Mouse (Mus musculus): Measurements from ENCODE around the gene 2010005H15Rik. TPM values are rescaled to one million over a fixed set of nuclear protein-coding genes. Genes with fewer than 3 reads are reported as not detected.
A peak's percentile ranks its signal among the peaks of the same experiment; 100 is the strongest.
"Not testable (repeated sequence)": the region's sequence is repeated elsewhere in the genome, so short reads cannot be mapped to it uniquely, and the experiment has no call there.

The 2010005H15Rik gene
- not detected in 2 replicates for polyA plus RNA-seq (2015; fragmentation: Nextera tagmentation; extraction: Ambion mirVana)

- ATAC-seq; H3K4me1 ChIP-seq (ENCODE audit: control insufficient read depth, insufficient read depth, low read length); H3K36me3 ChIP-seq (ENCODE audit: control insufficient read depth, insufficient read depth, low read length); H3K27ac ChIP-seq (ENCODE audit: low read length); H3K4me3 ChIP-seq (ENCODE audit: low read depth, low read length); H3K27me3 ChIP-seq (ENCODE audit: control insufficient read depth, insufficient read depth, low read depth, low read length); H3K9ac ChIP-seq (ENCODE audit: low read depth, low read length); H3K9me3 ChIP-seq (replicated peaks; ENCODE audit: control insufficient read depth, low read length, poor library complexity, severe bottlenecking); H3K4me2 ChIP-seq (ENCODE audit: low read length): not testable (repeated sequence)
- WGBS = 91% methylated on average over 6 of the region's 7 CpGs
Measured at GRCm38 (mm10) chr16:36221168-36221567, at the start of gene 2010005H15Rik. TSS of gene 2010005H15Rik (plus strand) at chr16:36221468.

GRCm38 (mm10) chr16:36176108-36176507 lies 45.2 kb upstream of the 2010005H15Rik start:
- H3K36me3 ChIP-seq (ENCODE audit: control insufficient read depth, insufficient read depth, low read length) = no peaks in the 10 kb centered on the region

GRCm38 (mm10) chr16:36179910-36180309 lies 41.4 kb upstream of the 2010005H15Rik start:
- H3K4me2 ChIP-seq (ENCODE audit: low read length) = no peak overlapping the region
- H3K4me1 ChIP-seq (ENCODE audit: control insufficient read depth, insufficient read depth, low read length) = no peaks in the 10 kb centered on the region
- H3K9ac ChIP-seq (ENCODE audit: low read depth, low read length) = no peak overlapping the region
- H3K36me3 ChIP-seq (ENCODE audit: control insufficient read depth, insufficient read depth, low read length) = no peaks in the 10 kb centered on the region
- no peak overlapping the region for H3K4me3 ChIP-seq (ENCODE audit: low read depth, low read length)
- no peak for ATAC-seq
- H3K27me3 ChIP-seq (ENCODE audit: control insufficient read depth, insufficient read depth, low read depth, low read length) = no peaks in the 10 kb centered on the region
- H3K27ac ChIP-seq (ENCODE audit: low read length) = no peak overlapping the region
- no peaks in the 10 kb centered on the region for H3K9me3 ChIP-seq (replicated peaks; ENCODE audit: control insufficient read depth, low read length, poor library complexity, severe bottlenecking)
- 81% methylated on average over 2 of the region's 2 CpGs for whole genome bisulfite sequencing

More at GRCm38 (mm10) chr16:36176108-36176507, 45.2 kb upstream of the 2010005H15Rik start:
- H3K27me3 ChIP-seq (ENCODE audit: control insufficient read depth, insufficient read depth, low read depth, low read length) = no peaks in the 10 kb centered on the region
- no peak overlapping the region for H3K27ac ChIP-seq (ENCODE audit: low read length)
- H3K9ac ChIP-seq (ENCODE audit: low read depth, low read length) = no peak overlapping the region
- H3K4me2 ChIP-seq (ENCODE audit: low read length) = no peak overlapping the region
- H3K4me1 ChIP-seq (ENCODE audit: control insufficient read depth, insufficient read depth, low read length) = no peaks in the 10 kb centered on the region
- H3K9me3 ChIP-seq (replicated peaks; ENCODE audit: control insufficient read depth, low read length, poor library complexity, severe bottlenecking) = no peaks in the 10 kb centered on the region
- H3K4me3 ChIP-seq (ENCODE audit: low read depth, low read length) = no peak overlapping the region
- no peak for ATAC-seq

DNA sequence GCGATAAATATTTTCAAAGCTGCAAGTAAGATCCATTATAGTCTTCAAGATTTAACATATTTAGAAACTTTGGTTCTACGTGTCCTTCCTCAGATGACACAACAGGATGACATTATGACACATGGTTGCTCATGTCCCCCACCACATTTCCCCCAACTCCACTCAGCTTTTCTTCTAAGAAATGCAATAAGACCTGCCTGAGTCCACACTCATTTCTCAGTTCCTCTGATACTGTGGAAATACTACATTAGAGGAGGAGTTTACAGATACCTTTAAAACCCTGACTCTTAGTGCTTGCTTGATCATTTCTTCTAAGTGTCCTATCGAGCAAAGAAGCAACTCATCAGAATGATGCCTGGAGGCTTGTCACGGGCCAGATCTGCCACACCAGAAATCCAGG lies 37.4 kb upstream of the 2010005H15Rik start, which contains the start of gene Gm5483:
TSS of gene Gm5483 (plus strand) at position 301 of the 400 bp plus-strand sequence.
- H3K4me2 ChIP-seq (ENCODE audit: low read length); ATAC-seq; H3K9me3 ChIP-seq (replicated peaks; ENCODE audit: control insufficient read depth, low read length, poor library complexity, severe bottlenecking); H3K27me3 ChIP-seq (ENCODE audit: control insufficient read depth, insufficient read depth, low read depth, low read length); H3K4me3 ChIP-seq (ENCODE audit: low read depth, low read length); H3K27ac ChIP-seq (ENCODE audit: low read length); H3K36me3 ChIP-seq (ENCODE audit: control insufficient read depth, insufficient read depth, low read length); H3K9ac ChIP-seq (ENCODE audit: low read depth, low read length); H3K4me1 ChIP-seq (ENCODE audit: control insufficient read depth, insufficient read depth, low read length): not testable (repeated sequence)
- WGBS = 91% methylated on average over 4 of the region's 4 CpGs

GRCm38 (mm10) chr16:36199226-36199625 lies 22.0 kb upstream of the 2010005H15Rik start:
- no peaks in the 10 kb centered on the region for H3K27me3 ChIP-seq (ENCODE audit: control insufficient read depth, insufficient read depth, low read depth, low read length)
- H3K4me1 ChIP-seq (ENCODE audit: control insufficient read depth, insufficient read depth, low read length) = no peaks in the 10 kb centered on the region
- no peaks in the 10 kb centered on the region for H3K36me3 ChIP-seq (ENCODE audit: control insufficient read depth, insufficient read depth, low read length)
- ATAC-seq = no peak
- WGBS = 31% methylated on average over 19 of the region's 19 CpGs
- H3K4me2 ChIP-seq (ENCODE audit: low read length) = peak overlapping the region; percentile 34; the same call in 1 of the 2 replicates
- no peaks in the 10 kb centered on the region for H3K9me3 ChIP-seq (replicated peaks; ENCODE audit: control insufficient read depth, low read length, poor library complexity, severe bottlenecking)
- no peak overlapping the region for H3K27ac ChIP-seq (ENCODE audit: low read length)
- no peak overlapping the region for H3K9ac ChIP-seq (ENCODE audit: low read depth, low read length)
- H3K4me3 ChIP-seq (ENCODE audit: low read depth, low read length) = no peak overlapping the region

GRCm38 (mm10) chr16:36203846-36204245 lies 17.4 kb upstream of the 2010005H15Rik start:
- Histone ChIP-seq H3K4me3 (ENCODE audit: low read depth, low read length) (no peak overlapping the region), H3K27ac (ENCODE audit: low read length) (no peak overlapping the region), H3K4me2 (ENCODE audit: low read length) (no peak overlapping the region), H3K9me3 (replicated peaks; ENCODE audit: control insufficient read depth, low read length, poor library complexity, severe bottlenecking) (no peaks in the 10 kb centered on the region), H3K9ac (ENCODE audit: low read depth, low read length) (no peak overlapping the region), H3K4me1 (ENCODE audit: control insufficient read depth, insufficient read depth, low read length) (no peaks in the 10 kb centered on the region), H3K27me3 (ENCODE audit: control insufficient read depth, insufficient read depth, low read depth, low read length) (no peaks in the 10 kb centered on the region), H3K36me3 (ENCODE audit: control insufficient read depth, insufficient read depth, low read length) (no peaks in the 10 kb centered on the region)
- 86% methylated on average over 5 of the region's 5 CpGs for WGBS
- ATAC-seq = no peak

DNA sequence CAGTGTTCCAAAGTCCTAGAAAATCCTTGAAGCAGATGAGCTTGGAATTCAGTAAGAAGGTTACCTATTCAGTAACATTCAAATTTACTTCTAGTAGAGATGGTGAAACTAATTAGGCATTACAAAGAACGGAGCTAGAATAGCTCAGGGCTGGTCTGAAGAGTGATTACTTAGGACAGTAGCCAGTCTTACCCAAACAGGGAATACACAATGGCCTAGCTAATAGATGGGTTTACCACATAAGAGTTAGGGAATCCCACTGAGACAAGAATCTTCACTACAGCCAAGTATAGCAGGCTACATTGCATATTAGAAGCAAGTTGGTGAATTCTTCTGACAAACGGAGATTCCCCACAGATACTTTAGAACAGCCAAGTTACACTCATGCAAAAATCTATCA lies 15.6 kb upstream of the 2010005H15Rik start:
- not testable (repeated sequence) for H3K9ac ChIP-seq (ENCODE audit: low read depth, low read length); H3K9me3 ChIP-seq (replicated peaks; ENCODE audit: control insufficient read depth, low read length, poor library complexity, severe bottlenecking); H3K4me1 ChIP-seq (ENCODE audit: control insufficient read depth, insufficient read depth, low read length); H3K27ac ChIP-seq (ENCODE audit: low read length); H3K27me3 ChIP-seq (ENCODE audit: control insufficient read depth, insufficient read depth, low read depth, low read length); H3K4me2 ChIP-seq (ENCODE audit: low read length); ATAC-seq; H3K4me3 ChIP-seq (ENCODE audit: low read depth, low read length); H3K36me3 ChIP-seq (ENCODE audit: control insufficient read depth, insufficient read depth, low read length)
- 52% methylated on average over 2 of the region's 2 CpGs for WGBS

- Histone ChIP-seq H3K9ac (ENCODE audit: low read depth, low read length) (no peak within 1 kb of the TSS), H3K9me3 (replicated peaks; ENCODE audit: control insufficient read depth, low read length, poor library complexity, severe bottlenecking) (no peaks in the 10 kb centered on the region), H3K4me1 (ENCODE audit: control insufficient read depth, insufficient read depth, low read length) (no peaks in the 10 kb centered on the region), H3K36me3 (ENCODE audit: control insufficient read depth, insufficient read depth, low read length) (no peaks in the 10 kb centered on the region), H3K4me3 (ENCODE audit: low read depth, low read length) (no peak within 1 kb of the TSS), H3K27ac (ENCODE audit: low read length) (no peak within 1 kb of the TSS), H3K27me3 (ENCODE audit: control insufficient read depth, insufficient read depth, low read depth, low read length) (no peaks in the 10 kb centered on the region), H3K4me2 (ENCODE audit: low read length) (no peak within 1 kb of the TSS)
- no peak for ATAC-seq
- 86% methylated on average over 2 of the region's 2 CpGs for WGBS
Measured at GRCm38 (mm10) chr16:36209967-36210453, 11.3 kb upstream of the 2010005H15Rik start, which contains the start of gene Gm5416. TSS of gene Gm5416 (plus strand) at chr16:36210403.

DNA sequence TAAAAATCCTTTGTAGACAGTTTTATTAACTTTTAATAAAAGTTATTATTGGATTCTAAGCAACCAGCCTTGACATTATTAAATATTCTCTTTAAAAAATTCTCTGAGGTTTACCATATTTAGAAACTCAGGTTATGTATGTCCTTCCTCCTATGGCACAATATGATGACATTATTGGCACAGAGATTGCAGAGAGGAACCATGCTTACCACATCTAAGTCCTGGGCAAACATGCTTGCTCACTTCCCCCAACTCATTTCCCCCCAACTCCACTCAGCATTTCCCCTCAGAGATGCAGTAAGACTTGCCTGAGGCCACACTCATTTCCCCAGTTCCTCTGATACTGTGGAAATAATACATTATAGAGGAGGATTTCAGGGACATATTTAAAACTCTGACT lies 39.3 kb downstream of the 2010005H15Rik start:
- H3K9ac ChIP-seq (ENCODE audit: low read depth, low read length); ATAC-seq; H3K27ac ChIP-seq (ENCODE audit: low read length); H3K4me1 ChIP-seq (ENCODE audit: control insufficient read depth, insufficient read depth, low read length); H3K27me3 ChIP-seq (ENCODE audit: control insufficient read depth, insufficient read depth, low read depth, low read length); H3K4me2 ChIP-seq (ENCODE audit: low read length); H3K36me3 ChIP-seq (ENCODE audit: control insufficient read depth, insufficient read depth, low read length); H3K9me3 ChIP-seq (replicated peaks; ENCODE audit: control insufficient read depth, low read length, poor library complexity, severe bottlenecking); H3K4me3 ChIP-seq (ENCODE audit: low read depth, low read length): not testable (repeated sequence)

Measured in midbrain, embryonic 16.5 days (tissue).